Mouse (Mus musculus): ENCODE data around the gene Rapgef4.

DNA sequence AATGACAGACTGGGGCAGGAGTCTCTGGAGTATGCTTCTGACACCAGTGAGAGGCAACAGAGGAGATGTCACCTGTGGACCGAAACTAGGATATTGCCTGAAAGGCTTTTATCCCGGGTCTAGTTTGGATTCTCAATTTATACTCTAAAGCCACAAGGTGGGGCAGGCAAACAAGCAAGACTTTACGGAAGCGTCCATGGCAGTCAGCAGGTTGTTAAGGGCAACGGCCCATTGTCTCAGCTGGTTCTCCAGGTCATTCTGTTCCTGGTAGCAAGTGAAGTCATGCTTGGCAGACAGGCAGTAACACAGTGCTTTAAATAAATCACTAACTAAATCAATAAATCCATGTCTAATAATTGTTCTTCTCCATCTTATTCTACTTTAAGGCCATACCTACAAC is 24.6 kb upstream of the Rapgef4 start:
- TF ChIP-seq CTCF (IDR thresholded peaks at IDR 0.05; ENCODE audit: low read depth, low read length): no peak
- TF ChIP-seq TAL1 (conservative IDR thresholded peaks at IDR 0.05; ENCODE audit: low read depth, low read length): no peak
- TF ChIP-seq GATA1 (IDR thresholded peaks at IDR 0.05; ENCODE audit: borderline replicate concordance, low read length): no peak
- TF ChIP-seq POLR2AphosphoS5 (IDR thresholded peaks at IDR 0.05; ENCODE audit: insufficient replicate concordance, low read depth, low read length): no peak
